Mouse (Mus musculus) stomach, embryonic 14.5 days (tissue): Measurements from ENCODE around the gene Sept1. TPM values are rescaled to one million over a fixed set of nuclear protein-coding genes. Genes with fewer than 3 reads are reported as not detected.

Experiments
- ATAC-seq: fragments of 200-750 bp; cut with Nextera tagmentation; 2 replicates; pipeline ENCODE4 v1.8.0; 2017; ENCODE audit warnings: low read depth, moderate TSS enrichment; ENCODE audit not compliant: insufficient number of reproducible peaks, insufficient read depth, low FRiP score
- H3K27ac ChIP-seq: fragments of 300-500 bp; sonication (generic); 2 replicates; pipeline ENCODE4 v1.5.1; 2014; ENCODE audit warnings: mild to moderate bottlenecking, low read length, moderate library complexity, mixed read lengths
- H3K27me3 ChIP-seq: fragments of 300-500 bp; sonication (generic); 2 replicates; pipeline ENCODE4 v1.6.1; 2014; ENCODE audit warnings: low read length, control low read depth, mixed read lengths; ENCODE audit not compliant: control insufficient read depth, insufficient read depth
- H3K36me3 ChIP-seq: fragments of 300-500 bp; sonication (generic); 2 replicates; pipeline ENCODE4 v1.6.1; 2014; ENCODE audit warnings: mild to moderate bottlenecking, control low read depth, low read length, moderate library complexity, mixed read lengths; ENCODE audit not compliant: control insufficient read depth, insufficient read depth
- H3K4me1 ChIP-seq: fragments of 300-500 bp; sonication (generic); 2 replicates; pipeline ENCODE4 v1.6.1; 2014; ENCODE audit warnings: low read length, control low read depth, mixed read lengths; ENCODE audit not compliant: control insufficient read depth, insufficient read depth
- H3K4me2 ChIP-seq: fragments of 300-500 bp; sonication (generic); replicated peaks from 2 replicates; pipeline ENCODE4 v1.6.1; 2014; ENCODE audit warnings: low read depth, low read length, control low read depth
- H3K4me3 ChIP-seq: fragments of 300-500 bp; sonication (generic); 2 replicates; pipeline ENCODE4 v1.5.1; 2014; ENCODE audit warnings: low read depth, low read length, control low read depth
- H3K9ac ChIP-seq: fragments of 300-500 bp; sonication (generic); replicated peaks from 2 replicates; pipeline ENCODE4 v1.6.1; 2014; ENCODE audit warnings: low read depth, mild to moderate bottlenecking, control low read depth, low read length, moderate library complexity, mixed read lengths
- H3K9me3 ChIP-seq: fragments of 300-500 bp; sonication (generic); 2 replicates; pipeline ENCODE4 v1.6.1; 2016; ENCODE audit warnings: low read depth, low read length, control low read depth; ENCODE audit not compliant: control insufficient read depth
- WGBS: fragments of 180-500 bp; shearing (Covaris S2); extraction: QIAGEN DNeasy Blood & Tissue Kit; methylation state at CpG from one replicate; pipeline ENCODE4 v1.1.7; 2014; 5-methylcytosine and 5-hydroxymethylcytosine counted together
- polyA plus RNA-seq: library from polyadenylated mRNA; unstranded; fragments of >200 nt; fragmentation: Nextera tagmentation; extraction: Ambion mirVana; gene quantifications from 2 replicates; pipeline ENCODE4 v1.2.1, GENCODE M21; 2014

The Sept1 gene
- polyA plus RNA-seq = 14.9 and 16.5 TPM in 2 replicates

GRCm38 (mm10) chr7:127232622-127233367, at the start of gene Sept1, which contains the start of gene Zfp553:
TSS of gene Sept1 (minus strand) at chr7:127233130.
TSS of gene Zfp553 (plus strand) at chr7:127233061.
- Histone ChIP-seq H3K4me3 (peak within 1 kb of the TSS; percentile 74), H3K27me3 (no peaks in the 10 kb centered on the region), H3K27ac (peak within 1 kb of the TSS; percentile 98), H3K9ac (peak within 1 kb of the TSS; percentile 74), H3K36me3 (peaks cover 52% of the 10 kb centered on the region), H3K4me2 (peak within 1 kb of the TSS; percentile 76), H3K9me3 (no peaks in the 10 kb centered on the region), H3K4me1 (peaks cover 22% of the 10 kb centered on the region; the same call in 1 of the 2 replicates)
- under 1% methylated on average over 64 of the region's 64 CpGs for WGBS
- peak; percentile 92 for ATAC-seq

GRCm38 (mm10) chr7:127282190-127282589, 49.3 kb upstream of the Sept1 start:
- WGBS = 74% methylated on average over 2 of the region's 2 CpGs

GRCm38 (mm10) chr7:127281114-127281513, 48.2 kb upstream of the Sept1 start:
- WGBS = 36% methylated on average over 4 of the region's 4 CpGs
- no peaks in the 10 kb centered on the region for H3K27me3 ChIP-seq
- H3K36me3 ChIP-seq = no peaks in the 10 kb centered on the region
- ATAC-seq = no peak
- H3K4me3 ChIP-seq = no peak overlapping the region
- H3K4me1 ChIP-seq = no peaks in the 10 kb centered on the region
- no peak overlapping the region for H3K27ac ChIP-seq
- no peak overlapping the region for H3K4me2 ChIP-seq
- H3K9ac ChIP-seq = no peak overlapping the region
- H3K9me3 ChIP-seq = no peaks in the 10 kb centered on the region

More at GRCm38 (mm10) chr7:127282190-127282589, 49.3 kb upstream of the Sept1 start:
- H3K4me3 ChIP-seq = no peak overlapping the region
- H3K4me2 ChIP-seq = no peak overlapping the region
- no peaks in the 10 kb centered on the region for H3K9me3 ChIP-seq
- H3K36me3 ChIP-seq = no peaks in the 10 kb centered on the region
- no peaks in the 10 kb centered on the region for H3K4me1 ChIP-seq
- ATAC-seq = no peak
- no peaks in the 10 kb centered on the region for H3K27me3 ChIP-seq
- H3K9ac ChIP-seq = no peak overlapping the region
- no peak overlapping the region for H3K27ac ChIP-seq

GRCm38 (mm10) chr7:127280092-127280491, 47.2 kb upstream of the Sept1 start:
- H3K4me2 ChIP-seq = no peak overlapping the region
- no peaks in the 10 kb centered on the region for H3K4me1 ChIP-seq
- H3K27ac ChIP-seq = no peak overlapping the region
- H3K4me3 ChIP-seq = no peak overlapping the region
- 53% methylated on average over 3 of the region's 3 CpGs for WGBS
- no peak overlapping the region for H3K9ac ChIP-seq
- no peak for ATAC-seq
- H3K9me3 ChIP-seq = no peaks in the 10 kb centered on the region
- no peaks in the 10 kb centered on the region for H3K36me3 ChIP-seq
- no peaks in the 10 kb centered on the region for H3K27me3 ChIP-seq

GRCm38 (mm10) chr7:127278311-127278710, 45.4 kb upstream of the Sept1 start:
- Histone ChIP-seq H3K27ac (no peak overlapping the region), H3K4me1 (peaks cover 3% of the 10 kb centered on the region; the same call in 1 of the 2 replicates), H3K27me3 (no peaks in the 10 kb centered on the region), H3K4me3 (no peak overlapping the region), H3K9ac (no peak overlapping the region), H3K36me3 (no peaks in the 10 kb centered on the region), H3K9me3 (no peaks in the 10 kb centered on the region), H3K4me2 (no peak overlapping the region)
- 16% methylated on average over 8 of the region's 8 CpGs for WGBS
- no peak for ATAC-seq

DNA sequence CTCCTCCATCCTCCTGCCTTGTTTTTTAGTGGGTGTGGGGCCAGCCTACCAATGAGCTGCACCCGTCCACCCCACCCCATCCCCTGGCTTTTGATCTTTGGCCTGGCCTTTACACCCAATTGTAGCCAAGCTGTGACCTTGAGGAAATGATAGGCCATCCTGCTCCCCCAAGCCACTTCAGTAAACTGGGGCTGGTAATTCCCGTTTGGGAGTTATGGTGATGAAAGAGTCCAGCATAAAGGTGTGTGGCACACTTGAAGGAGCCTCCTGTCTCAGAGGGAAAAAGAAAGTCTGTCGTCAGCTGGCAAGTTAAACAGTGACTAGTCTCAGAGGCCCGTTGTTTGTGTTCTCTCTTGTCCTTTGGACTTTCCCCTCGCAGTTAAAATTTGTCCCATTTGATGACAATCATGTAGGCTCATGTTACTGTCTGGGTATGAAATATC, 43.6 kb upstream of the Sept1 start:
- Histone ChIP-seq H3K27ac (peak overlapping the region; percentile 63; the same call in 1 of the 2 replicates), H3K36me3 (0 out of 2 replicates have a peak, but pooled peaks cover 4% of the 10 kb centered on the region), H3K4me2 (no peak overlapping the region), H3K4me1 (peaks cover 14% of the 10 kb centered on the region), H3K9ac (no peak overlapping the region), H3K27me3 (no peaks in the 10 kb centered on the region), H3K4me3 (no peak overlapping the region), H3K9me3 (no peaks in the 10 kb centered on the region)
- ATAC-seq = no peak
- WGBS = 53% methylated on average over 5 of the region's 5 CpGs

DNA sequence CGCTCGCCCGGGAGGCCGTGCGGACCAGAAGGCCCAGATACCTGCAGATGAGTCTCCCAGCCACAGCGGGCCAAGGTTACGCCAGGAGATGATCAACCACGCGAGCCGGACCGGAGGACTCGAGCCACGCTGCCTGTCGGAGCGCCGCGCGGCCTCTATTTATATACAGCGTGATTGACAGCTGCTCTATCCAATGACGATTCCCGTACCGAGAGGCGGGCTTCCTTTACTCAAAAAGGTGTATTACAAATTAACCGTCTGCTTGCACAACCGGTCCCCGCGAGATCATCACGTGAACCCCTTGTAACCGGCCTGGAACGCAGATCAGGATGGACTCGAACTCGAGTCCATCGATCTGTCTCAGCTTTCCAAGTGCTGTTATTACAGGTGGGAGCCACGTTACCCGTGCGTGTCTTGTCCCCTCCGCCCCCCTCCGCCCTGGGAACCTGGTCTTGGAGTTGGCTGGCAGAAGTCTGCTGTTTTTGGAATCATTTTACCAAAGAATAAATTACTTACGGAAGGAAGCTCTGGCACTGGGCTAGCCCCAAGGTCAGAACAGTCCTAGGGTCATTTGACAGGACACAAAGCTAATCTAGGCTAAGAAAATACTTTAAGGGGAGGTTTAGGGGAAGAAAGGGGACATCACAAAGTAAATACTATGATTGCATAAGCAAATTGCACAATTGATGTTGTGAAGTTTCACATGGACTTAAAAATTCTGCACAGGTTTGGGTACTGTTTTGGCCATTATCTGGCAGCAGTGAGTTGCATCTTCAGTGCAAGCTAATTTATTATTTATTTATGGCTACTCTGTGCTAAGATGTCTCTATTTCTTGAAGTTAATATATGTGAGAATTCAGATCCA, 41.2 kb upstream of the Sept1 start, which contains the start of gene Sephs2:
TSS of gene Sephs2 (minus strand) at position 131 of the 865 bp plus-strand sequence.
- Histone ChIP-seq H3K27ac (peak within 1 kb of the TSS; percentile 88), H3K4me1 (peaks cover 14% of the 10 kb centered on the region), H3K4me3 (peak within 1 kb of the TSS; percentile 95), H3K4me2 (peak within 1 kb of the TSS; percentile 85), H3K9ac (peak within 1 kb of the TSS; percentile 97), H3K9me3 (no peaks in the 10 kb centered on the region), H3K36me3 (peaks cover 19% of the 10 kb centered on the region; the same call in 1 of the 2 replicates), H3K27me3 (no peaks in the 10 kb centered on the region)
- 2% methylated on average over 39 of the region's 39 CpGs for WGBS
- peak; percentile 87 for ATAC-seq
